Mouse (Mus musculus) intestine, postnatal 0 days (tissue): ENCODE data around the gene Frmd4a. TPM values are rescaled to one million over a fixed set of nuclear protein-coding genes. Genes with fewer than 3 reads are reported as not detected.

Experiments used
- ATAC-seq: fragments of 200-750 bp; cut with Nextera tagmentation; 2 replicates; pipeline ENCODE4 v1.8.0; 2017; ENCODE audit warnings: mild to moderate bottlenecking, moderate TSS enrichment, moderate library complexity
- H3K27ac ChIP-seq: fragments of 300-500 bp; sonication (generic); 2 replicates; pipeline ENCODE4 v1.5.1; 2014; ENCODE audit warnings: mild to moderate bottlenecking, low read depth, low read length, moderate library complexity
- H3K27me3 ChIP-seq: fragments of 300-500 bp; sonication (generic); replicated peaks from 2 replicates; pipeline ENCODE4 v1.6.1; 2014; ENCODE audit warnings: low read length, mixed read lengths; ENCODE audit not compliant: control insufficient read depth, insufficient read depth
- H3K36me3 ChIP-seq: fragments of 300-500 bp; sonication (generic); 2 replicates; pipeline ENCODE4 v1.6.1; 2014; ENCODE audit warnings: mild to moderate bottlenecking, moderate library complexity; ENCODE audit not compliant: control insufficient read depth, insufficient read depth
- H3K4me1 ChIP-seq: fragments of 300-500 bp; sonication (generic); replicated peaks from 2 replicates; pipeline ENCODE4 v1.6.1; 2014; ENCODE audit warnings: antibody characterized with exemption, low read length, mixed read lengths; ENCODE audit not compliant: control insufficient read depth, insufficient read depth
- H3K4me2 ChIP-seq: fragments of 300-500 bp; sonication (generic); replicated peaks from 2 replicates; pipeline ENCODE4 v1.6.1; 2014; ENCODE audit warnings: low read depth, mild to moderate bottlenecking, moderate library complexity
- H3K4me3 ChIP-seq: fragments of 300-500 bp; sonication (generic); 2 replicates; pipeline ENCODE4 v1.5.1; 2014; ENCODE audit warnings: low read depth, low read length
- H3K9ac ChIP-seq: fragments of 300-500 bp; sonication (generic); 2 replicates; pipeline ENCODE4 v1.6.1; 2014; ENCODE audit warnings: mild to moderate bottlenecking, low read depth, low read length
- H3K9me3 ChIP-seq: fragments of 300-500 bp; sonication (generic); 2 replicates; pipeline ENCODE4 v1.6.1; 2016; ENCODE audit warnings: mixed run types; ENCODE audit not compliant: control insufficient read depth
- CTCF ChIP-seq: sonication (generic); IDR thresholded peaks from 2 replicates; pipeline ENCODE4 v1.5.1; 2016; ENCODE audit warnings: low read depth, mild to moderate bottlenecking, control low read depth, antibody characterized with exemption, moderate library complexity
- WGBS: fragments of 180-500 bp; shearing (Covaris S2); extraction: QIAGEN DNeasy Blood & Tissue Kit; methylation state at CpG from one replicate; pipeline ENCODE4 v1.1.7; 2014; 5-methylcytosine and 5-hydroxymethylcytosine counted together
- polyA plus RNA-seq: library from polyadenylated mRNA; unstranded; fragments of >200 nt; fragmentation: Nextera tagmentation; extraction: Ambion mirVana; gene quantifications from 2 replicates; pipeline ENCODE4 v1.2.1, GENCODE M21; 2015

Frmd4a gene
- polyA plus RNA-seq, 1 experiment from 2014 or later: 4.5 TPM

DNA sequence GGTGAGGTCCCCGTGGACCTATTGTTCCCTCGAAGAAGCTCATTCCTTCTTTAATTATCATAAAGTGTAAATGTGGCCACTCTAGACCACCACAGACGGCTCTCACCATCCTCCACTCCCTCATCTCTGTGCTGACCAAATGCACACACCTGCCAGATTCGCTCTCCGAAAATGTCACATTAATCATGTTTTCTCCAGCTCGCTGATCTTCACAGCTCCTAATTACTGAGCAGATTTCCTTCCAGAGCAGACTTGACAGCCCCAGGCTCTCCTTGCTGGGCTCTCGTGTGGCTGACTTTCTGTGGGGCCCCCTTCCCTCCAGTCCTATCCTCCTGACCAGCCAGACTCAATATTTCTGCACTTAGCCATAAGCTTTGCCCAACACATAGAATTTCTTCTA is 191.7 kb downstream of the Frmd4a start:
- no peaks in the 10 kb centered on the region for H3K27me3 ChIP-seq
- H3K4me3 ChIP-seq: no peak overlapping the region
- no peak for ATAC-seq
- TF ChIP-seq CTCF: no peak
- no peak overlapping the region for H3K9ac ChIP-seq
- H3K4me1 ChIP-seq: no peaks in the 10 kb centered on the region
- 74% methylated on average over 7 of the region's 7 CpGs for WGBS
- H3K36me3 ChIP-seq: no peaks in the 10 kb centered on the region
- H3K9me3 ChIP-seq: no peaks in the 10 kb centered on the region
- H3K4me2 ChIP-seq: no peak overlapping the region
- no peak overlapping the region for H3K27ac ChIP-seq

DNA sequence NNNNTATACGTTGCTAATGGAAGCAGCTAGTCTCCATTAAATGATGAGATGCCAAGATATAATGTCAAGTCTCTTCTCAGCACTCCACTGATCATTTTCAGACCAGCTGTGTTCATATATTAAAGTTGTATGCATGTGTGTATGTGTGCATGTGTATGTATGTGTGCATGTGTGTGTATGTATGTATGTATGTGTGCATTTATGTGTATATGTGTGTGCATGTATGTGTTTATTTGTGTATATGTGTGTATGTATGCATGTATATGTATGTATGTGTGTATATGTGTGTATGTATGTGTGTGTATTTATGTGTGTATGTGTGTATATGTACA is 204.9 kb downstream of the Frmd4a start:
- Histone ChIP-seq H3K27ac (no peak overlapping the region), H3K4me2 (no peak overlapping the region), H3K4me1 (no peaks in the 10 kb centered on the region; the same call in 1 of the 2 replicates), H3K27me3 (no peaks in the 10 kb centered on the region), H3K36me3 (no peaks in the 10 kb centered on the region), H3K4me3 (no peak overlapping the region), H3K9me3 (no peaks in the 10 kb centered on the region), H3K9ac (no peak overlapping the region)
- TF ChIP-seq CTCF: no peak
- ATAC-seq: no peak
- 0% methylated on average over 1 of the region's 1 CpGs for WGBS

DNA sequence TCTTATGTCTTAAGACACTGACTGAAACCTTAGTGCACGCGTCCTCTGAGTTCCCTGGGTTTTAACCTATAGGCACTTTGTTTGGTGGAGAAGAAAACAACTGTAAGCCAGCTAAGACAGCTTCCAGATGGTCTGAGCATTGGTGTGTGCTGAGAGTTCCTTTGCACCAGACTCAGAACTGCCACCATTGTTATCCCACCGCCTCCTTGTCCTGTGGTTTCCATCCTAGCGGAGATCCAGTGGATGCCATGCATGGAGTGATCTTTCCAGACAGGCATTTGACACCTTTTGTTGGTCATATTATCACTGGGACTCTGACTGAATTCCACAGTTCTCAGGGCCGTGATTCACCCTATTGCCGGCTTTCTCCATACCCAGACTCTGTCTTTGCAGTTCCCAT is 205.8 kb downstream of the Frmd4a start:
- no peaks in the 10 kb centered on the region for H3K36me3 ChIP-seq
- H3K9ac ChIP-seq: no peak overlapping the region
- H3K4me1 ChIP-seq: no peaks in the 10 kb centered on the region; the same call in 1 of the 2 replicates
- no peaks in the 10 kb centered on the region for H3K27me3 ChIP-seq
- no peaks in the 10 kb centered on the region for H3K9me3 ChIP-seq
- 90% methylated on average over 6 of the region's 6 CpGs for WGBS
- ATAC-seq: no peak
- H3K4me2 ChIP-seq: no peak overlapping the region
- no peak overlapping the region for H3K27ac ChIP-seq
- TF ChIP-seq CTCF: no peak
- H3K4me3 ChIP-seq: no peak overlapping the region

DNA sequence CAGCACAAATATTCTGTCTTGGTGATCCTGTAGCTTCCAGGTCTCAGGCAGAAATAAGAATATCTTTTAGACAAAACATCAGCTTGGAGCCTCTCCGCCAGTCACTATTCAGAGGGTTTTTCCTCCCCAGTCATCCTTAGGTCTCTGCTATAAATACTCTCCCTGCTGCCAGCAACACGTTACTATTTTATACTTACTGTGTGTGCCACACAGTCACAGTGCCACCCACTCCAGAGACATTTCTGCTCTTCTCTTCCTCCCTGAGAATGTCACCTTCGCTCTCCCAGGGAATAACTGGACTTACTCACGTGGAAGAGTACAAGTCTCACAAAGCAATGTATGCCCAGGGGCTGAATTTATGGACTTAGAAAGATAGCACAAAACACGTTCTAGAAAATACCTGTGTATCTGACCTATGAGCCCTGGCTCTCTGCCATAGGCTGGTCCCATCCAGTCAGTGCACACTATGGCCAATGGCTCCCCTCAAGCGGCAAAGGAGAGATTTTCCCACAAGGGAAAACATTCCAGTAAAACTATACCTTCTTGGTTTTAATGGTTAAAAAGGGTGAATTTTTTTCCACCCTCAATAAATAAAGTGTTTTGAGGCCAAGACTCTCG is 209.5 kb downstream of the Frmd4a start:
- H3K27me3 ChIP-seq: 0 out of 2 replicates have a peak, but pooled peaks cover 3% of the 10 kb centered on the region
- no peaks in the 10 kb centered on the region; the same call in 1 of the 2 replicates for H3K4me1 ChIP-seq
- H3K36me3 ChIP-seq: no peaks in the 10 kb centered on the region
- no peak overlapping the region for H3K27ac ChIP-seq
- peak; percentile 69 for ATAC-seq
- WGBS: 51% methylated on average over 7 of the region's 7 CpGs
- no peaks in the 10 kb centered on the region for H3K9me3 ChIP-seq
- no peak for TF ChIP-seq CTCF
- H3K9ac ChIP-seq: no peak overlapping the region
- no peak overlapping the region for H3K4me2 ChIP-seq
- H3K4me3 ChIP-seq: no peak overlapping the region

DNA sequence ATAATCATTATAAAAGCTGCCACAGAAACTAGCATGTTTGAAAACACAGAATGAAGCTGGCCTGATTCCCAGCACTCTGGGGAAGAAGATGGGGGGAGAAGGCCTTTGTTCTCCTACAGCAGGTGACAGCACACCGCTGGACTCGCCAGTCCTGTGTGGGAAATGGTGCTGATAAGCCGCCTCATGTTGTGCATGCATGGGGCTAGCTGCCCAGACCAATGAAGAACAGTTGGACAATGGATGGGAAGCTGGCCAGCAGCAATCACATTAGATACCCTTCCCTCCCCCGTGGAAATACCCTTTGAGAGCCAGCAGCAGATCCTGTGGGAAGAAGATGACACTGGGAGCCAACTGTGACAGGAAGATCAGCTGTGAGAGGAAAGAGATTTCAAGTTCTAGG is 210.0 kb downstream of the Frmd4a start:
- Histone ChIP-seq H3K4me1 (no peaks in the 10 kb centered on the region; the same call in 1 of the 2 replicates), H3K9me3 (no peaks in the 10 kb centered on the region), H3K9ac (no peak overlapping the region), H3K4me3 (no peak overlapping the region), H3K27me3 (0 out of 2 replicates have a peak, but pooled peaks cover 3% of the 10 kb centered on the region), H3K36me3 (no peaks in the 10 kb centered on the region), H3K27ac (no peak overlapping the region), H3K4me2 (no peak overlapping the region)
- TF ChIP-seq CTCF: no peak
- ATAC-seq: no peak
- WGBS: 48% methylated on average over 4 of the region's 4 CpGs

DNA sequence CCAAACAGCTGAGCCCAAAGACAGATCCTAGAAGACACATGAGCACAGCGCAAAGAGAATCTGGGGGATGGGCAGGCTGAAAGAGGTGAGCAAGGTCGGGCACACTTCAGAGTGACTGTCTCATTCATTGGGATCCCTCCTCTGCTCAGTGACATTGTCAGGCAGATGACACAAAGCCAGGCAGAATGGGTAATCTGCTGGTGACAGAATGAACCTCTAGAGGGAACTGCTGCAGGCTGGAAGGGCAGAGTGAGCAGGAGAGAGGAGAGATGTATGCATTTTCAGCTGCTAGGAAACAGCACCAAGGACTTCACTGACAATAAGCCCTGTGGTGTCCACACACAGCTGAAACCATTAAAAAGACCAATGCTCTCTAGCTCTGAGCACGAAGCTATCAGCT is 211.0 kb downstream of the Frmd4a start:
- no peak overlapping the region for H3K27ac ChIP-seq
- no peaks in the 10 kb centered on the region for H3K9me3 ChIP-seq
- 47% methylated on average over 3 of the region's 3 CpGs for WGBS
- H3K4me3 ChIP-seq: no peak overlapping the region
- H3K4me1 ChIP-seq: no peaks in the 10 kb centered on the region; the same call in 1 of the 2 replicates
- no peaks in the 10 kb centered on the region for H3K36me3 ChIP-seq
- peak; percentile 50 for TF ChIP-seq CTCF
- H3K27me3 ChIP-seq: 0 out of 2 replicates have a peak, but pooled peaks cover 3% of the 10 kb centered on the region
- H3K9ac ChIP-seq: no peak overlapping the region
- no peak overlapping the region for H3K4me2 ChIP-seq
- ATAC-seq: no peak

DNA sequence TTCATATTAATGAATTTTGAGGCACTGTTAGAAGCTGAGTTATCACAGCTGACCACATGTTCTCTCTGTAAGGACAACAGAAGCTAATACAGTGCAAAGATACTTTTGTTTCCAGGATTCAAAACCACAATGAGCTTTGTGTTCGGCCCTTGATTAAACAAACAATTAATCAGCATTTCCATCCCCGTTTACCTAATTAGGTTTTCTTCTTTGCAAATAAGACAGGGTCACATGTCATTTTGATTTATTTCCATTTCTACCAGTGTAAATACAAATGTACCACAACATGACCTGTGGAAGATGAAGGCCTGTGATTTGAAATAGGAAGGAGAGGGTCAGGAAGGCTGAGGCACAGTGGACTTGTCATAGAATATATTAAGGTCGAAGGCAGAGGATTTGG is 214.8 kb downstream of the Frmd4a start:
- no peak overlapping the region for H3K4me3 ChIP-seq
- 0 out of 2 replicates have a peak, but pooled peaks cover 3% of the 10 kb centered on the region for H3K27me3 ChIP-seq
- ATAC-seq: no peak
- no peak overlapping the region for H3K4me2 ChIP-seq
- no peak overlapping the region for H3K27ac ChIP-seq
- no peak overlapping the region for H3K9ac ChIP-seq
- H3K4me1 ChIP-seq: no peaks in the 10 kb centered on the region
- WGBS: 35% methylated on average over 3 of the region's 3 CpGs
- no peak for TF ChIP-seq CTCF
- no peaks in the 10 kb centered on the region for H3K36me3 ChIP-seq
- H3K9me3 ChIP-seq: no peaks in the 10 kb centered on the region
